Mouse (Mus musculus) granulocyte monocyte progenitor cell, adult 5-6 weeks (primary cell): ENCODE results near the gene Vav1. TPM values are rescaled to one million over a fixed set of nuclear protein-coding genes. Genes with fewer than 3 reads are reported as not detected.

ENCODE experiments used
- ATAC-seq: replicated peaks from 2 replicates; pipeline ENCODE4 v1.8.0; 2016; ENCODE audit warnings: mild to moderate bottlenecking, moderate TSS enrichment, inconsistent platforms; ENCODE audit not compliant: poor library complexity, severe bottlenecking
- total RNA-seq, 2 experiments: library from RNA; stranded (forward) in 1 of 2; stranded (reverse) in 1 of 2; fragments of 200-712, 200-1000 nt in 1 of 2; fragments of >200 nt in 1 of 2; fragmentation: Nextera tagmentation in 1 of 2; gene quantifications; 2 replicates each; pipeline ENCODE4 v1.2.3; 2014 to 2017

Vav1 gene
- total RNA-seq, 2 experiments from 2014 or later, result 139 to 284 TPM

GRCm38 (mm10) chr17:57332241-57332640, 53.3 kb downstream of the Vav1 start:
- ATAC-seq, result peak; percentile 37

- ATAC-seq, result no peak
Observed at GRCm38 (mm10) chr17:57334001-57334760, 55.3 kb downstream of the Vav1 start.

DNA sequence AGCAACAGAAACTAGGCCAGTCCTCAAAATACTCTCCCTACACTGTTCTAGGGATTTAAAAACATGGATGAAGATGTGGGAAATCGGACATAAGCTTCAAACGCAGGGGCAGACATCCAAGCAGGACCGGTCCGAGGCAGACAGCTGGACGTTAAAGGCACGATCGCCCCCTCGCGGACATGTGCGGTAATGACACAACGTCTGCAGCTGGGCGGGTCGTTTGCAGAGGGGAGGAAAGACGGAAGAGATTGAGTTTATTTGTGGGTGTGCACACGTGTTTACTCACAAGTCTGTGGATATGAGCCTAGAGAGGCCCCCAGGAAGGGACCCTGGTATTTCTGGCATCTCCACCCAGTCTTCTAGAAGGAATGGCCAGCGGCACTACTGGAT, 55.9 kb downstream of the Vav1 start:
- ATAC-seq, result peak; percentile 54

DNA sequence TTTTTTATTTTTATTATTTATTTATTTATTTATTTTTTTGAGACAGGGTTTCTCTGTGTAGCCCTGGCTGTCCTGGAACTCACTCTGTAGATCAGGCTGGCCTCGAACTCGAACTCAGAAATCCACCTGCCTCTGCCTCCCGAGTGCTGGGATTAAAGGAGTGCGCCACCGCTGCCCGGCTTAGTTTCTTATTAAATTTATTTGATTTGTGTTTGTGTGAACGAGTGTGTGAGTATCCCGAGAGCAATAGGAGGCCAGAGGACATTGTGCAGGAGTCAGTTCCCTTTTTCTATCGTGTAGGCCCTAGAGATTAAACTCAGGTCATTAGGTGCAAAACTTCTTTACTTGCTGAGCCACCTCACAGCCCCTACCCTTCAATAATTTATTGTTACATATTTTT, 56.3 kb downstream of the Vav1 start:
- ATAC-seq, result 0 out of 2 replicates have a peak, but pooled peaks have one; percentile 21

DNA sequence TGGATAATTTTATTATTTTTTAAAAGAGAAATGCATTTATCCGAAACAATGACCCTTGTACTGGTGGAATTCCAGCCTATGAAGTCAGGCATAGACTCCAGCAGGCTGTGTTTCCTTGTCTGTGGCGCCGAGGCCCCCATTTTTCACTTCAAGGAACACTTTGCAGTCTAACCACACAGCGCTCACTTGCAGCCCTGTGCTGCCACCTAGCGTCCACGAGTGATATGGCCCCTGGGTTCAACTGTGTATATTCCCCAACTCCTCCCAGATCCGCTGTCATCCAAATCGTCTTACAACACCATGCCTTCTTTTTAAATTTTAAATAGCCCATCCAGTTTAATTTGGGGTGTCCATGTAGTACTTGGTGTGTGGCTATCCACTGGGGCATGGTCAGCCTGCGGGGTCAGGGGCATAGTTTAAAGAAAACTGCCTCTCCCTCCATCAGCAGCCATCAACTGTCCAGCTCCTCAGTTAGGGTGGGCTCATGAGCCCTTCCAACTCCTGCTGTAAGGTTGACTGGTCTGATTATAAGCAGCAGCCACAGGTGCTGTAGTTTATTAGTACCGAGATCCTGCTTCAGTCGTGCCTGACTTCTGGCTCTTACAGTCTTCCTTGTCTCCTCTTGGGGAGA, 56.9 kb downstream of the Vav1 start:
- peak; percentile 60 for ATAC-seq

GRCm38 (mm10) chr17:57337996-57338395, 59.1 kb downstream of the Vav1 start:
- ATAC-seq, result peak; percentile 25; the same call in 1 of the 2 replicates

- no peak for ATAC-seq
Observed at GRCm38 (mm10) chr17:57339298-57339697, 60.4 kb downstream of the Vav1 start.

DNA sequence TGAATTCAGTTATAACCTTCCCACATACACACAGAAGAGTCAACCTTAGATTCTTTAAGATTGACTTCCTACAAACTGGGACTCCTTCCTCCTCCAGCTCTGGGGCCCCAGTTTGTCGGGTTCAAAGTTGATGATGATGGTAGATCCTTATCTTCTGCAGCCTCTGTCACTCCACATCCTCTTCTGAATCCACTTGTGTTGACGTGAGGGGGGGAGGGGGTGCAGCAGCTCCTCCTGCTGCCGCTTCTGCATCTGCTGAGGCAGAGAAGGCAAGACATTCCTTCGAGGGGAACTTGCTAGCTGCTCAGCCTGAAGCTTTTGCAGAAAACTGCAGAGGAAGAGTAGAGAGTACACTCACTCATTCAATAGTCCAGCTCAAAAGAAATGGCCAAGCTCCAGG, 62.7 kb downstream of the Vav1 start:
- ATAC-seq, result peak; percentile 20; the same call in 1 of the 2 replicates

- peak; percentile 63 for ATAC-seq
Observed at GRCm38 (mm10) chr17:57344029-57344707, 65.3 kb downstream of the Vav1 start.

DNA sequence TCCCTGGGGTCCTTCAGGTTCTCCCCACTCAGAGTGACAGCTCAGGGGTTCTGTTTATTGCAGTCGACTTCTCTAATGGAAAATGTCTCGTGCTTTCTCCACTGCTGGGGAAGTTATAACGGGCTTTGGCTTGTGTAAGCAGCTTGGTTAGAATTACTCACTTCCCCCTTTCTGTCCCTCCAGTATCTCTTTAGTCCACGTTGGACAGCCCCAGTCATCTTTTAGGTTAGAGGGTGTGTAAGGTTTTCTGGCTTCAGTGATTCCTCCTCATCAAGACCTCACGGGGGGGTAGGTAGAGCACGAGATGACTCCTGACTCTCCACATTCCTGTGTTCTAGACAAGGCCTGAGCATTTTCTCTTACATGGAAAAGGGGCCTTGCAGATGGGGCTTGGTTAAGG, 68.1 kb downstream of the Vav1 start:
- ATAC-seq, result peak; percentile 77

DNA sequence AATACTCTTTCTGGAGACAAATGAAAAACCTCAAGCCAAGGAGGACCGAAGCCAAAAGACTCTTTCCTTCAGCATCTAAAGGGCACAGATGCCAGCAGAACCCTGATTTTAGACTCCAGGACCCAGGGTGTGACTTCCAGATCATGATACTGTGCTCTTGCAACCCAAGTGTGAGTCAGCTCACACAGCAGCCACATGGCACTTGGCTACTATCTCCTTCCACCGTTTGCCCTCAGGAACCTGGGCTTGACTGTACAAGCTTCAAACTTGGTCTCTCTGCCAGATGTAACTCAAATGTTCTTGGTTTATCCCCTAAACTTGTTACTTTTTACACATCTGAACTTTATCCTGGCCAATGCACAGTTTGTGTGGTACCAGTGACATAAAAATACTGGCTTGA, 68.9 kb downstream of the Vav1 start:
- ATAC-seq, result no peak

- ATAC-seq, result no peak
Observed at GRCm38 (mm10) chr17:57349067-57349466, 70.2 kb downstream of the Vav1 start.

DNA sequence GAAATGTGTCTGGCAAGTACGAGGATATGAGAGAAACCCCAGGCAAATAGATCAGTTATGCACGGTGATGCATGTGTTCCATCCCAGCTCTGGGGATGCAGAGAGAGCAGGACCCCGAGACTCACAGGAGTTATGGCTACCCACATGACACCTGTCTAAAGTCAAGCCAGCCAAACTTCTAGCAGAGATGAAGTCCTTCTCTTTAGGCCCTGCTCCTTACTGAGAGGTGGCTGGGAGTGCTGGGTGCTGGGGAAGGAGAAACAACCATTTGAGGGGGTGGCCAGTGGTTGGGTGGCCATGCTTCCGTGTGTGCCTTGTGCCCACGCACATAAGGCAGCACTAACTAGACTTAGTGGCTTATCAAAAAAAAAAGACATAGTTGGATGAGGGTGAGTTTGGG, 71.3 kb downstream of the Vav1 start:
- no peak for ATAC-seq

DNA sequence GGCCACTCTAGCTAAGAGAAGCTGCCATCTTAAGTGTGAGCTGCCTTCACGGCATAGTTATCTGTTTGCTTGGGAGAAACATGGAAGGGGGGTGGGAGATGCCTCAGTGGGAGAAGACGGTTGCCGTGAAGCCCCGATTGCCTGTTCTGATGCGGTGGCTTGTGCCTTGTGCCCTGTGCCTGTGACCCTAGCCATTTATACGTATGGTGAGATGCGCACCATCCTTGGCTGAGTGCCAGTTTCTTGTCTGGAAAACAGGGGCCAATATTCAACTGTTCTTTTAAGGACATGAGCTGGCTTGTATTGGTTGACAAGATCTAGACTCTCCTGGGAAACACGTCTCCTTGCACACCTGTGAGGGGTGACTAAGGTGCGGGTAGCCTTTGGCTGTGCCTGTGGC, 72.2 kb downstream of the Vav1 start:
- no peak for ATAC-seq

DNA sequence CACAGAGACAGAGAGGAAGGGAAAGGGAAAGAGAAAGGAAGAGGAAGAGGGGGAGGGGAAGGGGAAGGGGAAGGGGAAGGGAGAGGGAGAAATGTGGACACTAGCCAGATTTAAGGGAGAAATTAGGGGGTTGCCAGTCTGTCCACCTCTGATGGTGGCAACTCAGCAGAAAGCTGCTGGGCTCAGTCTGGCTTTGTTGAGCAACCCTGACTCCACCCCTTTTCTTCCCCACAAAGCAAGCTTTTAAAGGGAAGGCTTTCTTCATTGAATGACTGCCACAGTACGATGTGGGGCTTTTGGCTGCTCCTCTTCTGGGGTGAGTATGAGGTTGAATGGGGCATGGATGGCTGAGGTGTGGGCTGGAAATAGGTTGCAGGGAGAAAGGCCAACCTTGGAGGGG, 79.5 kb downstream of the Vav1 start, which contains the start of gene Adgre1:
Gene Adgre1, plus strand, starts transcription at position 251 of the 400 bp plus-strand sequence.
- peak; percentile 91 for ATAC-seq

DNA sequence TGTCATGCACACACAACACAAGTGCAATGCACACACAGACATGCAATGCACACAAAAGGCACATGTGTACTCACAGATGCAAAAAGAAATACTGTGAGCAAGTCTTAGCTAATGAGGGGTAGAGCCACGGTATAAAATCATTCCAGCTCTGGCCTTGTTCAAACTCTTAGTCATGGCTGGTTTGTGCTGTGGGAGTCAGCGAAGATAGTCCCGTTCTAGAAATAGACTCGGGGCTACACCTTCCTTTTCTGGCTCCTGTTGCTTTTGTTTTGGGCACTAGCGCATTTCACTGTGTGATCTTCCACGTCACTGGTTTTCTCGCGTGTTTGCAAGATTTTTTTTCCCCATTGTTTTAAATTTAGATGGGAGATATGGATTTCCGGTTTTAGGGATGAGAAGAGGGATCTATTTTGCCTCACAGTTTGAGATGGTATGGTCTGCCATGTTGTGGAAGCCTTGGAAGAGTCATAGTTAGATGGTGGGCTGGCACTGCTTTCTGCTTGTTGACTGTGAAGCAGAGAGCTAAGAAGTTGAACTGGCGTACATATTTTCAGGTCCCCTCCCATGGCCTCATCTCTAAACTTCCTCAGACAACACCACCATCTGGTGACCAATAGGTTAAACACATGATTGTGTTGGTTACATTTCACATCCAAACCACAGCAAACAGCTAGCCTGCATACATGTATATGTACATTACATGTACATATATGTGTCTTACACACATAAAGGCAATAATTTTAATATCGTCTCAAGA, 80.8 kb downstream of the Vav1 start:
- ATAC-seq, result peak; percentile 54

Other genes starting within 250 kb of the Vav1 start
- gene Khsrp, start 247.6 kb upstream of the Vav1 start, total RNA-seq (2014; fragmentation: Nextera tagmentation), result 96.6 and 149 TPM in 2 replicates
- gene Khsrp, start 247.6 kb upstream of the Vav1 start, total RNA-seq (2017), result 68.9 and 84.0 TPM in 2 replicates
- gene Slc25a41, start 237.4 kb upstream of the Vav1 start, total RNA-seq (2014; fragmentation: Nextera tagmentation), result not detected in 2 replicates
- gene Slc25a41, start 237.4 kb upstream of the Vav1 start, total RNA-seq (2017), result not detected in 2 replicates
- not detected in 2 replicates for gene Crb3, start 220.0 kb upstream of the Vav1 start, total RNA-seq (2014; fragmentation: Nextera tagmentation)
- not detected in 2 replicates for gene Crb3, start 220.0 kb upstream of the Vav1 start, total RNA-seq (2017)
- 15.2 and 23.8 TPM in 2 replicates for gene Slc25a23, start 219.2 kb upstream of the Vav1 start, total RNA-seq (2014; fragmentation: Nextera tagmentation)
- gene Slc25a23, start 219.2 kb upstream of the Vav1 start, total RNA-seq (2017), result 1.6 and 1.7 TPM in 2 replicates
- gene Dennd1c, start 200.6 kb upstream of the Vav1 start, total RNA-seq (2014; fragmentation: Nextera tagmentation), result 24.7 and 27.1 TPM in 2 replicates
- gene Dennd1c, start 200.6 kb upstream of the Vav1 start, total RNA-seq (2017), result 2.9 and 3.0 TPM in 2 replicates
- not detected in 2 replicates for gene Tubb4a, start 191.3 kb upstream of the Vav1 start, total RNA-seq (2014; fragmentation: Nextera tagmentation)
- gene Tubb4a, start 191.3 kb upstream of the Vav1 start, total RNA-seq (2017), result not detected in 2 replicates
- gene Tnfsf9, start 173.8 kb upstream of the Vav1 start, total RNA-seq (2014; fragmentation: Nextera tagmentation), result 0.28 and 1.1 TPM in 2 replicates
- gene Tnfsf9, start 173.8 kb upstream of the Vav1 start, total RNA-seq (2017), result 0.60 and 3.0 TPM in 2 replicates
- gene Cd70, start 129.3 kb upstream of the Vav1 start, total RNA-seq (2014; fragmentation: Nextera tagmentation), result not detected in 2 replicates
- gene Cd70, start 129.3 kb upstream of the Vav1 start, total RNA-seq (2017), result not detected in 2 replicates
- 6.4 and 7.6 TPM in 2 replicates for gene Tnfsf14, start 84.9 kb upstream of the Vav1 start, total RNA-seq (2014; fragmentation: Nextera tagmentation)
- 5.2 and 5.8 TPM in 2 replicates for gene Tnfsf14, start 84.9 kb upstream of the Vav1 start, total RNA-seq (2017)
- 59.6 and 67.4 TPM in 2 replicates for gene C3, start 51.0 kb upstream of the Vav1 start, total RNA-seq (2014; fragmentation: Nextera tagmentation)
- 146 and 183 TPM in 2 replicates for gene C3, start 51.0 kb upstream of the Vav1 start, total RNA-seq (2017)
- gene Gpr108, start 30.7 kb upstream of the Vav1 start, total RNA-seq (2014; fragmentation: Nextera tagmentation), result 26.6 and 27.2 TPM in 2 replicates
- gene Gpr108, start 30.7 kb upstream of the Vav1 start, total RNA-seq (2017), result 18.9 and 20.9 TPM in 2 replicates
- 8.3 and 9.9 TPM in 2 replicates for gene Trip10, start 29.6 kb upstream of the Vav1 start, total RNA-seq (2014; fragmentation: Nextera tagmentation)
- 5.6 and 8.6 TPM in 2 replicates for gene Trip10, start 29.6 kb upstream of the Vav1 start, total RNA-seq (2017)
- gene Adgre1, start 79.6 kb downstream of the Vav1 start, total RNA-seq (2014; fragmentation: Nextera tagmentation), result 6.5 and 10.5 TPM in 2 replicates
- 11.5 and 15.5 TPM in 2 replicates for gene Adgre1, start 79.6 kb downstream of the Vav1 start, total RNA-seq (2017)